Mouse (Mus musculus) Muller cell, postnatal 12 days (primary cell): Measurements from ENCODE around the gene Ccdc186.
A peak's percentile ranks its signal among the peaks of the same experiment; 100 is the strongest.

Source experiments
- DNase-seq: peaks from one replicate; pipeline ENCODE4 v3.0.0-alpha.2; 2015; ENCODE audit errors: inconsistent ontology term

The Ccdc186 gene

GRCm38 (mm10) chr19:56821798-56822447 is at the start of gene Ccdc186:
Ccdc186 (minus strand) TSS chr19:56822190.
- DNase-seq: peak; percentile 97

GRCm38 (mm10) chr19:56867701-56868100 is 45.7 kb upstream of the Ccdc186 start:
- no peak for DNase-seq

GRCm38 (mm10) chr19:56856455-56856854 is 34.5 kb upstream of the Ccdc186 start:
- DNase-seq: no peak

GRCm38 (mm10) chr19:56852590-56852989 is 30.6 kb upstream of the Ccdc186 start:
- no peak for DNase-seq

- DNase-seq: no peak
These were observed 21.0 kb upstream of the Ccdc186 start for GRCm38 (mm10) chr19:56842974-56843373.

- no peak for DNase-seq
These were observed 17.1 kb upstream of the Ccdc186 start for GRCm38 (mm10) chr19:56838942-56839706.

GRCm38 (mm10) chr19:56835340-56835739 is 13.3 kb upstream of the Ccdc186 start:
- DNase-seq: peak; percentile 42

GRCm38 (mm10) chr19:56830163-56830562 is 8.2 kb upstream of the Ccdc186 start:
- DNase-seq: no peak

GRCm38 (mm10) chr19:56829267-56829666 is 7.3 kb upstream of the Ccdc186 start:
- no peak for DNase-seq

GRCm38 (mm10) chr19:56828305-56828704 is 6.3 kb upstream of the Ccdc186 start:
- no peak for DNase-seq

- no peak for DNase-seq
These were observed 4.1 kb upstream of the Ccdc186 start, which contains the start of gene Tdrd1 for GRCm38 (mm10) chr19:56826047-56826631. Tdrd1 (plus strand) TSS chr19:56826209.

- DNase-seq: no peak
These were observed 452 bp upstream of the Ccdc186 start for GRCm38 (mm10) chr19:56822448-56822836.

GRCm38 (mm10) chr19:56821040-56821797 is 771 bp downstream of the Ccdc186 start:
- DNase-seq: peak; percentile 57

GRCm38 (mm10) chr19:56817851-56818526 is 4.0 kb downstream of the Ccdc186 start:
- peak; percentile 69 for DNase-seq

GRCm38 (mm10) chr19:56813360-56813759 is 8.6 kb downstream of the Ccdc186 start:
- DNase-seq: peak; percentile 18

- peak; percentile 43 for DNase-seq
These were observed 10.4 kb downstream of the Ccdc186 start for GRCm38 (mm10) chr19:56811590-56811989.

GRCm38 (mm10) chr19:56810641-56811146 is 11.3 kb downstream of the Ccdc186 start:
- DNase-seq: peak; percentile 87

GRCm38 (mm10) chr19:56808771-56809170 is 13.2 kb downstream of the Ccdc186 start:
- peak; percentile 69 for DNase-seq

GRCm38 (mm10) chr19:56807122-56807521 is 14.9 kb downstream of the Ccdc186 start:
- no peak for DNase-seq

- DNase-seq: no peak
These were observed 16.6 kb downstream of the Ccdc186 start for GRCm38 (mm10) chr19:56805366-56805765.

GRCm38 (mm10) chr19:56802352-56802746 is 19.6 kb downstream of the Ccdc186 start:
- DNase-seq: no peak
